Mouse (Mus musculus) kidney, adult 2 months (tissue): ENCODE measurements around the gene Herc4.

ENCODE experiments used
- CTCF ChIP-seq: fragments of 200-500 bp; conservative IDR thresholded peaks from 2 replicates; pipeline ENCODE4 v1.5.1; 2011; ENCODE audit warnings: low read depth, mild to moderate bottlenecking, control low read depth, low read length, moderate library complexity, mixed read lengths; ENCODE audit not compliant: insufficient read depth, insufficient read length
- POLR2A ChIP-seq: fragments of 200-500 bp; IDR thresholded peaks from one replicate; pipeline ENCODE4 v1.6.1; 2011; ENCODE audit warnings: low read depth, low read length, control low read depth

GRCm38 (mm10) chr10:63352111-63352510, 108.5 kb downstream of the Herc4 start:
- TF ChIP-seq CTCF (no peak), POLR2A (no peak)
